Mouse (Mus musculus): ENCODE measurements around the gene S1pr5. TPM values are rescaled to one million over a fixed set of nuclear protein-coding genes. Genes with fewer than 3 reads are reported as not detected.

The S1pr5 gene
- total and polyA plus RNA-seq, 3 experiments: not detected

GRCm38 (mm10) chr9:21238733-21239464 is 9.3 kb downstream of the S1pr5 start, which contains the start of gene Keap1:
Gene Keap1, minus strand, starts transcription at chr9:21239361.
- Histone ChIP-seq H3K27ac (ENCODE audit: insufficient read depth, low read depth) (peak within 1 kb of the TSS; percentile 40), H3K4me1 (ENCODE audit: control insufficient read depth in 1 of 2, insufficient read depth in 2 of 2) (peaks cover 17 to 35% of the 10 kb centered on the region in 2 experiments), H3K79me2 (replicated peaks; ENCODE audit: control insufficient read depth, extremely low read depth, insufficient read depth, poor library complexity, severe bottlenecking) (peaks cover 18% of the 10 kb centered on the region), H3K9me3 (replicated peaks; ENCODE audit: low read length) (peaks cover under 1% of the 10 kb centered on the region), H3K4me3 (replicated peaks in 1 of 3; ENCODE audit: low read depth in 2 of 3, low read length in 2 of 3, poor library complexity in 1 of 3) (peak within 1 kb of the TSS; percentile 77 to 98 (median 88)), H3K36me3 (replicated peaks in 1 of 2; ENCODE audit: control insufficient read depth in 1 of 2, insufficient read depth in 1 of 2, low read length in 1 of 2) (peaks cover 5 to 29% of the 10 kb centered on the region in 2 experiments), H3K27me3 (replicated peaks) (peaks cover 4% of the 10 kb centered on the region), H3K4me2 (ENCODE audit: insufficient read depth, low read depth, poor library complexity, severe bottlenecking) (peak within 1 kb of the TSS; percentile 89), H3K9ac (ENCODE audit: insufficient read depth, low read depth) (peak within 1 kb of the TSS; percentile 99)
- DNase-seq (ENCODE audit: extremely low read depth): peak; percentile 48
- dilution Hi-C loops (cut with MboI; ENCODE audit: extremely low pct_ligation_motif_present, extremely low pct_unique_long_range_greater_than_20kb, low sequenced_read_pairs) (no loop called here), in situ Hi-C loops (cut with MboI; ENCODE audit: low pct_ligation_motif_present, low pct_unique_long_range_greater_than_20kb, low sequenced_read_pairs) (no loop called here)
- TF ChIP-seq NELFE (IDR thresholded peaks at IDR 0.05; ENCODE audit: low read depth, low read length): peak; percentile 59
- TF ChIP-seq BHLHE40 (IDR thresholded peaks at IDR 0.05; ENCODE audit: low read depth, low read length): peak; percentile 48; the same call in 1 of the 2 replicates
- peak; percentile 80 for TF ChIP-seq SIN3A (IDR thresholded peaks at IDR 0.05; ENCODE audit: low read length)
- TF ChIP-seq TBP (conservative IDR thresholded peaks at IDR 0.05; ENCODE audit: low read depth, low read length): no peak
- 0 out of 2 replicates have a peak, but pooled peaks have one; percentile 17 for TF ChIP-seq MYC (IDR thresholded peaks at IDR 0.05; ENCODE audit: low read depth, low read length)
- TF ChIP-seq ELF1 (IDR thresholded peaks at IDR 0.05; ENCODE audit: low read depth, low read length): peak; percentile 83
- peak; percentile 64 for TF ChIP-seq POLR2A (IDR thresholded peaks at IDR 0.05; ENCODE audit: low read depth, low read length)
- peak; percentile 75 for TF ChIP-seq TCF12 (IDR thresholded peaks at IDR 0.05; ENCODE audit: low read depth, low read length)
- no peak for TF ChIP-seq ZNF384 (IDR thresholded peaks at IDR 0.05; ENCODE audit: low read depth, low read length)
- peak; percentile 64; the same call in 1 of the 2 replicates for TF ChIP-seq MAFK (IDR thresholded peaks at IDR 0.05; ENCODE audit: insufficient replicate concordance, low read length)
- no peak for TF ChIP-seq ZC3H11A (IDR thresholded peaks at IDR 0.05; ENCODE audit: low read depth, low read length)
- no peak for TF ChIP-seq RAD21 (IDR thresholded peaks at IDR 0.05; ENCODE audit: low read depth, low read length)
- no peak for TF ChIP-seq JUN (IDR thresholded peaks at IDR 0.05; ENCODE audit: insufficient read depth, low read depth, low read length)
- TF ChIP-seq UBTF (IDR thresholded peaks at IDR 0.05; ENCODE audit: low read depth, low read length): peak; percentile 92
- TF ChIP-seq MAX (IDR thresholded peaks at IDR 0.05; ENCODE audit: low read length): peak; percentile 50; the same call in 1 of the 2 replicates
- no peak for TF ChIP-seq PAX5 (IDR thresholded peaks at IDR 0.05; ENCODE audit: low read length)
- TF ChIP-seq MXI1 (IDR thresholded peaks at IDR 0.05; ENCODE audit: low read depth, low read length): peak; percentile 87
- TF ChIP-seq MEF2A (IDR thresholded peaks at IDR 0.05; ENCODE audit: borderline replicate concordance, low read depth, low read length): no peak; the same call in 1 of the 2 replicates
- TF ChIP-seq KAT2A (IDR thresholded peaks at IDR 0.05; ENCODE audit: insufficient replicate concordance, low read length): 0 out of 2 replicates have a peak, but pooled peaks have one; percentile 39
- TF ChIP-seq IRF4 (IDR thresholded peaks at IDR 0.05; ENCODE audit: low read depth, low read length): 0 out of 2 replicates have a peak, but pooled peaks have one; percentile 51
- TF ChIP-seq HCFC1 (IDR thresholded peaks at IDR 0.05; ENCODE audit: low read depth, low read length): peak; percentile 53
- peak; percentile 28; the same call in 1 of the 2 replicates for TF ChIP-seq CHD2 (IDR thresholded peaks at IDR 0.05; ENCODE audit: low read length)

All from CH12.LX (cell line).